Mouse (Mus musculus) CH12.LX (cell line): Measurements from ENCODE around the gene Usp39. TPM values are rescaled to one million over a fixed set of nuclear protein-coding genes. Genes with fewer than 3 reads are reported as not detected.

Experiments
- DNase-seq: peaks from one replicate; pipeline ENCODE4 v3.0.0-alpha.2; 2013; ENCODE audit errors: extremely low read depth
- H3K27ac ChIP-seq: 2 replicates; pipeline ENCODE4 v1.5.1; 2012; ENCODE audit warnings: low read depth, mild to moderate bottlenecking, control low read depth, moderate library complexity; ENCODE audit not compliant: insufficient read depth
- H3K27me3 ChIP-seq: replicated peaks from 2 replicates; pipeline ENCODE3; 2012; ENCODE audit warnings: inconsistent platforms
- H3K36me3 ChIP-seq, 2 experiments: replicated peaks in 1 of 2; 2 replicates each; pipeline versions ENCODE3 to v1.6.1; 2012; ENCODE audit warnings: inconsistent platforms in 1 of 2, low read length in 1 of 2, mild to moderate bottlenecking in 1 of 2, mixed read lengths in 1 of 2, moderate library complexity in 1 of 2; ENCODE audit not compliant: control insufficient read depth in 1 of 2, insufficient read depth in 1 of 2
- H3K4me1 ChIP-seq, 2 experiments: 2 replicates each; pipeline ENCODE4 v1.6.1; 2012; ENCODE audit warnings: inconsistent platforms in 1 of 2, moderate library complexity in 1 of 2; ENCODE audit not compliant: insufficient read depth in 2 of 2, control insufficient read depth in 1 of 2
- H3K4me2 ChIP-seq: 2 replicates; pipeline ENCODE4 v1.6.1; 2012; ENCODE audit warnings: low read depth, mild to moderate bottlenecking, control low read depth; ENCODE audit not compliant: poor library complexity, insufficient read depth, severe bottlenecking
- H3K4me3 ChIP-seq, 3 experiments: fragments of 150-350 bp in 1 of 3; sonication (generic) in 1 of 3; replicated peaks in 1 of 3; 2 replicates each; pipeline versions ENCODE3 to v1.5.1; 2011 to 2012; ENCODE audit warnings: low read depth in 2 of 3, low read length in 2 of 3, mild to moderate bottlenecking in 2 of 3, moderate library complexity in 2 of 3, control low read depth in 1 of 3, improper control_type of control experiment in 1 of 3, inconsistent platforms in 1 of 3, mixed read lengths in 1 of 3; ENCODE audit not compliant: poor library complexity in 1 of 3
- H3K79me2 ChIP-seq: replicated peaks from 2 replicates; pipeline ENCODE4 v1.6.1; 2012; ENCODE audit warnings: mild to moderate bottlenecking, moderate library complexity; ENCODE audit not compliant: control insufficient read depth, poor library complexity, insufficient read depth, severe bottlenecking; ENCODE audit errors: extremely low read depth
- H3K9ac ChIP-seq: 2 replicates; pipeline ENCODE4 v1.6.1; 2012; ENCODE audit warnings: low read depth, mild to moderate bottlenecking, control low read depth, moderate library complexity; ENCODE audit not compliant: insufficient read depth
- H3K9me3 ChIP-seq: replicated peaks from 2 replicates; pipeline ENCODE3; 2012; ENCODE audit warnings: low read length, inconsistent platforms, mixed read lengths
- BHLHE40 ChIP-seq: IDR thresholded peaks from 2 replicates; pipeline ENCODE4 v1.6.1; 2011; ENCODE audit warnings: mild to moderate bottlenecking, low read depth, low read length, improper control_type of control experiment
- CHD2 ChIP-seq: IDR thresholded peaks from 2 replicates; pipeline ENCODE4 v1.6.1; 2011; ENCODE audit warnings: low read length, improper control_type of control experiment
- ELF1 ChIP-seq: IDR thresholded peaks from 2 replicates; pipeline ENCODE4 v1.6.1; 2014; ENCODE audit warnings: low read depth, mild to moderate bottlenecking, inconsistent platforms, low read length, improper control_type of control experiment
- EP300 ChIP-seq: IDR thresholded peaks from 2 replicates; pipeline ENCODE4 v1.6.1; 2011; ENCODE audit warnings: low read length, improper control_type of control experiment
- IRF4 ChIP-seq: IDR thresholded peaks from 2 replicates; pipeline ENCODE4 v1.6.1; 2014; ENCODE audit warnings: low read depth, mild to moderate bottlenecking, inconsistent platforms, low read length, improper control_type of control experiment
- KAT2A ChIP-seq: IDR thresholded peaks from 2 replicates; pipeline ENCODE4 v1.6.1; 2012; ENCODE audit warnings: low read length, improper control_type of control experiment, inconsistent platforms; ENCODE audit not compliant: insufficient replicate concordance
- MAX ChIP-seq: IDR thresholded peaks from 2 replicates; pipeline ENCODE4 v1.6.1; 2011; ENCODE audit warnings: low read length, improper control_type of control experiment
- MAZ ChIP-seq: IDR thresholded peaks from 2 replicates; pipeline ENCODE4 v1.6.1; 2012; ENCODE audit warnings: low read depth, mild to moderate bottlenecking, inconsistent platforms, low read length, improper control_type of control experiment, moderate library complexity
- MXI1 ChIP-seq: IDR thresholded peaks from 2 replicates; pipeline ENCODE4 v1.6.1; 2011; ENCODE audit warnings: mild to moderate bottlenecking, low read depth, low read length, improper control_type of control experiment
- NRF1 ChIP-seq: IDR thresholded peaks from 2 replicates; pipeline ENCODE4 v1.6.1; 2014; ENCODE audit warnings: low read depth, mild to moderate bottlenecking, inconsistent platforms, low read length, improper control_type of control experiment, moderate library complexity
- PAX5 ChIP-seq: IDR thresholded peaks from 2 replicates; pipeline ENCODE4 v1.6.1; 2012; ENCODE audit warnings: low read length, inconsistent platforms, mixed read lengths
- SIN3A ChIP-seq: IDR thresholded peaks from 2 replicates; pipeline ENCODE4 v1.6.1; 2012; ENCODE audit warnings: low read length, improper control_type of control experiment, inconsistent platforms
- UBTF ChIP-seq: IDR thresholded peaks from 2 replicates; pipeline ENCODE4 v1.6.1; 2012; ENCODE audit warnings: low read depth, mild to moderate bottlenecking, inconsistent platforms, low read length, improper control_type of control experiment, moderate library complexity
- USF1 ChIP-seq: IDR thresholded peaks from 2 replicates; pipeline ENCODE4 v1.6.1; 2014; ENCODE audit warnings: low read depth, mild to moderate bottlenecking, inconsistent platforms, low read length, improper control_type of control experiment
- USF2 ChIP-seq: conservative IDR thresholded peaks from 2 replicates; pipeline ENCODE4 v1.6.1; 2011; ENCODE audit warnings: low read depth, low read length, improper control_type of control experiment
- ZMIZ1 ChIP-seq: IDR thresholded peaks from 2 replicates; pipeline ENCODE4 v1.6.1; 2012; ENCODE audit warnings: low read depth, mild to moderate bottlenecking, inconsistent platforms, low read length, improper control_type of control experiment
- dilution Hi-C: fragments of 300-500 bp; cut with MboI; formaldehyde crosslinking; loops from 2 replicates; pipeline ENCODE4 v1.14.3; 2020; ENCODE audit warnings: low sequenced_read_pairs; ENCODE audit not compliant: extremely low pct_unique_long_range_greater_than_20kb, extremely low pct_ligation_motif_present
- in situ Hi-C: fragments of 300-500 bp; cut with MboI; formaldehyde crosslinking; loops from 3 replicates; pipeline ENCODE4 v1.14.3; 2019; ENCODE audit warnings: low sequenced_read_pairs, low pct_ligation_motif_present, low pct_unique_long_range_greater_than_20kb, mixed read lengths
- polyA plus RNA-seq: library from polyadenylated mRNA; unstranded; fragments of >175 nt; gene quantifications from 2 replicates; pipeline ENCODE4 v1.2.1, GENCODE M21; 2012; ENCODE audit warnings: low read depth; ENCODE audit not compliant: insufficient read length
- total RNA-seq, 2 experiments: library from RNA; depleted of rRNA; stranded (reverse); fragments of 300-350 nt in 1 of 2; fragments of >200 nt in 1 of 2; gene quantifications; 2 replicates each; pipeline ENCODE4 v1.2.3; 2012 to 2014

The Usp39 gene
- total and polyA plus RNA-seq, 3 experiments: 74.5 to 138 (median 88.2) TPM

DNA sequence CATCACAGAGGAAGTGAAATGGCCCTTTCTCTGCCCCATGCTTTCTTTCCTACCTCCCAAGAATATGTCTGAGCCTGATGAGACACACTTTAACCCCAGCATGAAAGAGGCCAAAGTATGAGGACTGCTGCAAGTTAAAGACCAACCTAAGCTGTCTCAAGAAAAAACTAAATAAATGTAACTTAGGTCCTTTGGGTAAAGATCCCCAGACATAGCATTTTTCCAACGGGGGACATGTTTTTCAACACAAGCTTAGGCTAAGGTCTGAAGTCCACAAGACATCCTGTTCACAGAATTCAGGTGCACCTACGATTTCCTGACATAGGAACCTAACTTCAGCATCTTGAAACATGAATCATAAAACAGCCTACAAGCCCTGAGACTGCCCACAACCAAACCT is 5.2 kb upstream of the Usp39 start:
- Histone ChIP-seq H3K27me3 (no peaks in the 10 kb centered on the region), H3K79me2 (peaks cover 16% of the 10 kb centered on the region), H3K36me3 (peaks cover 26 to 61% of the 10 kb centered on the region in 2 experiments), H3K9me3 (peaks cover 2% of the 10 kb centered on the region), H3K4me3 (no peak overlapping the region), H3K9ac (no peak overlapping the region), H3K4me1 (peaks cover 14 to 66% of the 10 kb centered on the region in 2 experiments; a peak in 3 of 4 replicates), H3K4me2 (no peak overlapping the region), H3K27ac (no peak overlapping the region)
- in situ Hi-C loops (no loop called here), dilution Hi-C loops (no loop called here)
- DNase-seq: no peak
- TF ChIP-seq USF2 (no peak), ELF1 (no peak), CHD2 (no peak), ZMIZ1 (no peak), MAX (no peak), IRF4 (no peak), UBTF (no peak), BHLHE40 (no peak), PAX5 (no peak), SIN3A (no peak), KAT2A (no peak)

- H3K9ac ChIP-seq: peak overlapping the region; percentile 81; the same call in 1 of the 2 replicates
- peak overlapping the region; percentile 83 for H3K4me2 ChIP-seq
- H3K9me3 ChIP-seq: no peaks in the 10 kb centered on the region
- H3K27me3 ChIP-seq: no peaks in the 10 kb centered on the region
- peaks cover 31% of the 10 kb centered on the region for H3K79me2 ChIP-seq
- H3K36me3 ChIP-seq: peaks cover 21 to 44% of the 10 kb centered on the region in 2 experiments
- peak; percentile 6 for DNase-seq
- TF ChIP-seq USF1 (no peak), MAZ (no peak), MXI1 (no peak), EP300 (no peak), NRF1 (no peak)
- no peak overlapping the region for H3K27ac ChIP-seq
- in situ Hi-C loops: no loop called here
- dilution Hi-C loops: no loop called here
- peak overlapping the region in 1 of 3 experiments; percentile 79 for H3K4me3 ChIP-seq
- H3K4me1 ChIP-seq: peaks cover 16 to 73% of the 10 kb centered on the region in 2 experiments; a peak in 3 of 4 replicates
These were observed 3.4 kb upstream of the Usp39 start for GRCm38 (mm10) chr6:72348411-72348810.
